Mouse (Mus musculus): Measurements from ENCODE around the gene Rfx7.

- TF ChIP-seq CTCF (IDR thresholded peaks at IDR 0.05; ENCODE audit: low read depth, low read length) (no peak), POLR2AphosphoS5 (IDR thresholded peaks at IDR 0.05; ENCODE audit: insufficient replicate concordance, low read depth, low read length) (no peak)
Measured at GRCm38 (mm10) chr9:72580216-72580615, 48.2 kb downstream of the Rfx7 start.

Measured in G1E (cell line).